Mouse (Mus musculus): Measurements from ENCODE around the gene Gpalpp1.

Gene Gpalpp1

DNA sequence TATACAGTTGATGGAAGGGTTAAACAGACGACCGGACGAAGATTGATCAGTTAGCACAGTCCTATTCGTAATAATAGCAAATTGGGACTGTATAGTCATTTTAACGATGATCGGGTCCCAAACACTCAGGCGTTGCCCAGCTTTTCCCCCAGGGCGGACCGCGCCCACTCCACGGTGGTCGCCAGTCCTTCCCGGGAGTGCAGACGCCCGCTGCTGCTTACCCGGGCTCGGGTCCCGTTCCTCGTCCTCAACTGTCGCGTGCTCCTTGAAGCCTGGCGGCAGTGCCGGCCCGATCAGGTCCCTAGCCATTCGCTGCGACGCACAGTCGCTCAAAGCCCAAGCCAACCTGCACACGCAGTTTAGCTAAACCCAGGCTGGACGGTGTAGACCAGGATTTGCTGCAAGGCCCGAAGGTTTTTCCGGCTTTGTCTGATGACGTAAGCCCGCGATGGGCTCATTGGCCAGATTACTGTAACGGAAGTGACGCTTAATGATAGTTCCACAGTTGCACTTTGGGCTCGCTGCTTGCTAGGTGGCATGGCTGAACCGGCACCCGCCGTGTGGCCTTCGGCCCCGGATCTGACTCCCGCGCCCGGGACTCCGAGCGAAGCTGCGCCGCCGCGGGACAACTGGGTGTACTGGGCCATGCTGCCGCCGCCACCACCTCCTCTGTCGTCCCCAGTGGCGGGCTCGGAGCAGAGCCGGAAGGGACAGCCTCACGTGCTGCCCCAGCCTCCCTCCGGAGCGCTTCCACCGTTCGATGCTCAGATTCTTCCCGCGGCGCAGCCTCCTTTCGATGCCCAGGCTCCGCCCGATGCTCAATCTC is at the start of gene Gpalpp1, which contains the start of gene Nufip1:
Gpalpp1 (minus strand) TSS at position 365 of the 826 bp plus-strand sequence.
Nufip1 (plus strand) TSS at position 496 of the 826 bp plus-strand sequence.
- DNase-seq: peak; percentile 89 to 92

GRCm38 (mm10) chr14:76158192-76158785 is 47.7 kb upstream of the Gpalpp1 start:
- no peak for DNase-seq

DNA sequence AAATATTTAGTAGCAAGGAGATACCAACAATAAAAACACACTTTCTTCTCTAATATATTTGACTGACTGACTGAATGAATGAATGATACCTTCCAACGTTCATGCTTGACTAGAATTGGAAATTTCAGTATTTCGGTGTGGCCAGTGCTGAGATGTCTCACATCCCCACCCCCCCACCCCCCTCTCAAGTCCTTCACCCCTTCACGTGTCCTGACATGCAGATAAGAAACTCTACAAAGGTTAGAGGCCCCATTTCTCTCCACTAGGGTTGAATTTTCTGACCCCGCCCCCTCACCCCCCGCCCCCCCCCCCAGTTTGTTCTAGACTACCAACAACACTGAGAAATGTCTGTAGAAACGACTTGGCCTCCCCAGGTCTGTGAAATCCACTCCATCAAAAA is 43.3 kb upstream of the Gpalpp1 start:
- DNase-seq: no peak

- no peak for DNase-seq
These were observed 42.6 kb upstream of the Gpalpp1 start for GRCm38 (mm10) chr14:76153003-76153675.

GRCm38 (mm10) chr14:76152162-76153002 is 41.8 kb upstream of the Gpalpp1 start:
- peak; percentile 92 to 93 for DNase-seq

- no peak for DNase-seq
These were observed 41.2 kb upstream of the Gpalpp1 start for GRCm38 (mm10) chr14:76151820-76152161.

GRCm38 (mm10) chr14:76151011-76151410 is 40.5 kb upstream of the Gpalpp1 start:
- DNase-seq: no peak

- DNase-seq: no peak
These were observed 39.9 kb upstream of the Gpalpp1 start for GRCm38 (mm10) chr14:76150499-76150898.

- DNase-seq: peak; percentile 93 to 95
These were observed 39.1 kb upstream of the Gpalpp1 start for GRCm38 (mm10) chr14:76149531-76150179.

DNA sequence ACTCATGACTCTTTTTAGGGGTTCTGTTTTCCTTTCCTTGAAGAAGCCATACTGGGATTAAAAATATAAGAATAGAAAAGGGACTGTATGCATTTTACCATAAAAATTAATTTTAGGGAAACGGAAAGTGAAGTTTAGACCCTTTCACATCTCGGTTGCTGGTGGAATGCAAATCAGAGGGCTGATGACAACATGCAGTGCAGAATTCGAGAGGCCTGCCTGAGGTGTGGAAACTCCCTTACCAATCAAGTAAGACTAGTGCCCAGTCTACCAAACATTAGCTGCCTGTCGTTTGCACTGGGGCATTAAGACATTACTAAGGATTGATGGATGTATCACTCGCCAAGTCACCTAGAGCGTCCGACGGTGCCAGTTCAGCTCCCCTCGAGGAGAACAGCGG is 37.7 kb upstream of the Gpalpp1 start:
- no peak for DNase-seq

- DNase-seq: no peak
These were observed 36.5 kb upstream of the Gpalpp1 start for GRCm38 (mm10) chr14:76147061-76147460.

- DNase-seq: no peak
These were observed 35.3 kb upstream of the Gpalpp1 start for GRCm38 (mm10) chr14:76145868-76146267.

- DNase-seq: no peak
These were observed 34.7 kb upstream of the Gpalpp1 start for GRCm38 (mm10) chr14:76145248-76145647.

DNA sequence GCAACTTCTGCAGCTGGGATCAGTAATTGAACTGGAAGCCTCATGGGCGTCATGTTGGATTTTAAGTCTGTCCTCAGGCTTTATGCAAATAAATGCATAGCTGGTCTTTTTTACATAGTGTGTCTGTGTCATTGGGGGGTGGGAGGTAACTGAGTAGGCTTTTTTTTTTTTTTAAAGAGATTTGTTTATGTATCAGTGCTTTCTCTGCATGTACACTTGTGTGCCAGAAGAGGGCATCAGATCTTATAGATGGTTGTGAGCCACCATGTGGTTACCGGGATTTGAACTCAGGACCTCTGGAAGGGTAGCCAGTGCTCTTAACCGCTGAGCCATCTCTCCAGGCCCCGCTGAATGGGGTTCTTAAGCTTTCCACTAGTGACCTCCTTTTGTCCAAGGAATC is 24.4 kb upstream of the Gpalpp1 start:
- no peak for DNase-seq

DNA sequence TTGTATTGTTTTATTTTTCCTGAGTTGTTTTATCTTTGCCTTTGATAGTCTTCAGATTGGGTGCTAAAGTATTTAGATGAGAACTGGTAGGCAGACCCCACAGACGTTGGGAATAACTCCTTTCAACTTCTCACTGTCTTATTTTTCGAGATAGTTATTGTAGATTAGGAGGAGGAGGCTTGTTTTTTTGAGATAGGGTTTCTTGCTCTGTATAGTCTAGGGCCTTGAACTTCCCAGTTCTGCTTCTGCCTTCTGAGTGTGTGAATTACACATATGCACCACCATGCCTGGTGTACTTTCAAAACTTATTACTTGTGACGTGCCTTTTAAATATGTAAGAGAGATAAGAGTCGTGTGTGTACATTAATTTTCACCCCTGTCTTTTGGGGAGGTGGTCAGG is 17.6 kb upstream of the Gpalpp1 start:
- DNase-seq: no peak

GRCm38 (mm10) chr14:76127311-76127710 is 16.8 kb upstream of the Gpalpp1 start:
- DNase-seq: no peak

DNA sequence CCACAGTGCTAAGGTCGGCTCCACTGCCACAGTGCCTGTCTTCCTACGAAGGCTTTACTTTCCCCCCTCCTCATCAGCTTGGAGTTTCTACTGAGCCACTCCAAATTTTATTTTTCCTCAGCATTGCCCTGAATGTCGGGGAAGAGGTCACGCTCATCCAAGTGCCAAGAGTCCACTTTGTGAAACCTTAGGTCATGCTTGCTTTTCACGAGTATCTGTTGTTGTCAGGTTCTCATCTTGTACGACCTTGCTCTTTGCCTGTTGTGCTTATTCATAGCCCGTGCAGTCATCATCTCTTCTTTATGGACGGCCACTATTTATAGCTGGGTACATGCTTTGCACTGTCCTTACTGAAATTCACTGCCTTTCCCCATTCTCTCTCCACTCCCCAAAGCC is 12.1 kb upstream of the Gpalpp1 start:
- no peak for DNase-seq

DNA sequence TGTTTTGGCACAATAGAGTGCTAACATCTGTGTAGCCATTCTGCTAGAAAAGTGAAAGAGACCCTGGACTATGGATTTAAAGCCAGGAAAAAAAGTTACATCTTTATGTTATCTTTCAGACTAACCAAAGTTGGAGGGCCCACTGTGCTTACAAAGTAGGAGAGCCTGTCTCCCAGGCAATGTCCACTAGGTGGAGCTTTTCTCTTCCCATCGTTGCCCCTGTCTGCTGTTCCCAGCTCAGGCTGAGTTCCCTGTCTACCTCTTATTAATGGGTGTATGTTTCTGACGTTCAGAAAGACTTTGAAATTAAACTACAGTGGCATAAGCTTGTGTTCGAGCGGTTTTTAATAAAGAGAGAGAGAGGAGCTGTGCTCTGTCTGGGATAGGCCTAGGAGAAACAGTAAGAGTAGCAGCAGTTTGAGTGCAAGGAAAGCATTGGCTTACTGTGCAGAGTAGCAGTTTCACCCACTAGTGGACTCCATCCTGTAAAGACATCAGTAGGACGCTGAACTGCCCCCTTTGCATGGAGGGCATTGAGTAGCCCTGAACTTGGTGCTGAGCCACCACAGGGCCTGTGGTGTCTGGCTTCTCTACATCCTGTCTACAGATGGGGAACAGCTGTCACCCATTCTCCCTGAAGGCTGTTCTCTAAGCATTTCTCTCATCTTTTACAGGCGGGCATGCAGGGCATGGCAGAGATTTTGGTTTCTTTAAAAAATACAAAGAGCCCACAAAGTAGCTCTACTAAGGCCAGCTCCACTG is 11.5 kb upstream of the Gpalpp1 start:
- DNase-seq: peak in 1 of 2 experiments; percentile 29

DNA sequence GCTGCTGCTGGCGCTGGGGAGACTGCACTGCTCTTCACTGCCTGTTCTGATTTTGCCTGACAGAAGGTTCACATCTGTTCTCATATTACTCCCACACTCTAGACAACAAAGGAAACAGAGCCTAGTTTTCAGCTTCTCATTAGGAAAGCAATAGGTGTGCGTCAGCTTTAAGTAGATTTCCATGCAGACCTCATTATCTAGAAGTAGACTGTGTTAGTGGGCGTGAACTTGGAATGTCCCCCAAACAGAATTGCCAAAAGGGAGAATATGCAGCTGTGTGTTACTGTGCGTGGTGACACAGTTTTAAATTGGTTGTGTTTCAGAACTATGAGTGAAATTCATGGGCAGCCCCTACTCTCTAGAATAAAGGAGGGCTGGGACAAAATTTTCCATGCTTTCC is 9.9 kb upstream of the Gpalpp1 start:
- DNase-seq: no peak

GRCm38 (mm10) chr14:76118963-76119362 is 8.4 kb upstream of the Gpalpp1 start:
- no peak for DNase-seq

DNA sequence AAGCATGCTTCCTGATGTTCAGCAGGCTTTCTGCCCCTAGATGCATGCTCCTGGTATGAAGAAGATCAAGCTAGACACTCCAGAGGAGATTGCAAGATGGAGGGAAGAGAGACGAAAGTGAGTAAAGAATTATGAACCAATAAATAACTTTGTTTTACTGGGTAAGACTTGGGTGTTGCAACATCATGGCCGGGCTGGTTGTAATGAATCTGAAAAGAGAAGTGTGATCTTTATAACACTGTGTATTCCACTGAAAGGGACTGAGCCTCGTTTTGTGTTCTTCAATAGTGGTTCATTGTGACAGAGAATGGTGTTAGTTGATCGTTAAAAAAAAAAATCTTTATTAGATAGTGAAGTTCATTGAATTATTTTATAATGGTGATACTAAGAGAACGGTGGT is 5.2 kb upstream of the Gpalpp1 start:
- DNase-seq: no peak

DNA sequence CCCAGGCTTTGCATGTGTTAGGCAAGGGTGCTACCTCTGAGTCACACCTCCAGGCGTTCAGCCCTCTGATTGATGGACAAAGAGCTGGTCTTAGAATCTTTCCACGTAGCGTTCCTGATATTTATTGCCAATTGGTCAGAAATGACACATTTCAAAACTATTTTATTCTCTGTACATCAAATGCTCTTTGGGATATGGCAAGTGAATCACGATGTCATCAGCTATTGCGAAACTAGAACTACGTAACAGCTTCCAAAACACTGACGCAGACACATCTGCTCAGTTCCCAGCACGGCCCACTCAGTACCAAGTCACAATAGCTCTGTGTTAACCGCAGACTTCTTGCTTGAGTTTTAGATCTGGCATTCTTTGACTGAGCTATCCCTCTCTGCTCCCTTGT is 11.0 kb downstream of the Gpalpp1 start:
- no peak for DNase-seq

Data from lung, adult 18-20 months (tissue).